Mouse (Mus musculus): ENCODE results near the gene Galns. TPM values are rescaled to one million over a fixed set of nuclear protein-coding genes. Genes with fewer than 3 reads are reported as not detected.
"Not testable (repeated sequence)": the region's sequence is repeated elsewhere in the genome, so short reads cannot be mapped to it uniquely, and the experiment has no call there.

The Galns gene
- total RNA-seq, 2 experiments from 2014 or later = 3.6 to 4.0 TPM

- DNase-seq = no peak
Observed at GRCm38 (mm10) chr8:122596031-122596430, 15.2 kb downstream of the Galns start.

- DNase-seq = no peak
Observed at GRCm38 (mm10) chr8:122593783-122594507, 17.3 kb downstream of the Galns start.

- no peak for DNase-seq
Observed at GRCm38 (mm10) chr8:122593240-122593639, 18.0 kb downstream of the Galns start.

GRCm38 (mm10) chr8:122586749-122587148, 24.5 kb downstream of the Galns start:
- DNase-seq = no peak

GRCm38 (mm10) chr8:122586171-122586570, 25.1 kb downstream of the Galns start:
- no peak for DNase-seq

GRCm38 (mm10) chr8:122585411-122585891, 25.8 kb downstream of the Galns start:
- no peak for DNase-seq

- DNase-seq = no peak
Observed at GRCm38 (mm10) chr8:122584981-122585380, 26.3 kb downstream of the Galns start.

- no peak for DNase-seq
Observed at GRCm38 (mm10) chr8:122580926-122581325, 30.3 kb downstream of the Galns start.

- no peak for DNase-seq
Observed at GRCm38 (mm10) chr8:122579196-122579595, 32.1 kb downstream of the Galns start.

GRCm38 (mm10) chr8:122577116-122577515, 34.1 kb downstream of the Galns start:
- DNase-seq = no peak

GRCm38 (mm10) chr8:122576648-122577022, 34.6 kb downstream of the Galns start, which contains the start of gene Aprt:
Aprt (minus strand) TSS chr8:122576909.
- peak; percentile 96 to 98 for DNase-seq

- peak in 1 of 2 experiments; percentile 33 for DNase-seq
Observed at GRCm38 (mm10) chr8:122575735-122576647, 35.3 kb downstream of the Galns start.

- no peak for DNase-seq
Observed at GRCm38 (mm10) chr8:122575286-122575685, 36.0 kb downstream of the Galns start.

GRCm38 (mm10) chr8:122574667-122575251, 36.5 kb downstream of the Galns start:
- no peak for DNase-seq

GRCm38 (mm10) chr8:122574264-122574663, 37.0 kb downstream of the Galns start:
- no peak for DNase-seq

- DNase-seq = no peak
Observed at GRCm38 (mm10) chr8:122573577-122573976, 37.7 kb downstream of the Galns start.

GRCm38 (mm10) chr8:122573176-122573575, 38.1 kb downstream of the Galns start:
- not testable (repeated sequence) for DNase-seq

GRCm38 (mm10) chr8:122572751-122573150, 38.5 kb downstream of the Galns start:
- DNase-seq = no peak

- no peak for DNase-seq
Observed at GRCm38 (mm10) chr8:122571750-122572267, 39.5 kb downstream of the Galns start.

- no peak for DNase-seq
Observed at GRCm38 (mm10) chr8:122571153-122571552, 40.1 kb downstream of the Galns start.

- no peak for DNase-seq
Observed at GRCm38 (mm10) chr8:122569996-122570395, 41.3 kb downstream of the Galns start.

- DNase-seq = no peak
Observed at GRCm38 (mm10) chr8:122569329-122569728, 41.9 kb downstream of the Galns start.

All from heart, adult 18-20 months (tissue).